Mouse (Mus musculus) frontal cortex, postnatal 25 days (tissue): ENCODE data around the gene Rnf187.

Experiments used
- DNase-seq, 2 experiments: peaks; one replicate each; pipeline ENCODE4 v3.0.0; 2022; ENCODE audit warnings: low spot score in 2 of 2

The Rnf187 gene

GRCm38 (mm10) chr11:58947798-58948528, 9.2 kb upstream of the Rnf187 start:
- peak in 1 of 2 experiments; percentile 48 for DNase-seq

- DNase-seq, result no peak
Observed at GRCm38 (mm10) chr11:58947306-58947705, 8.6 kb upstream of the Rnf187 start.

GRCm38 (mm10) chr11:58944136-58944535, 5.4 kb upstream of the Rnf187 start:
- no peak for DNase-seq

GRCm38 (mm10) chr11:58939088-58939439, 348 bp upstream of the Rnf187 start:
- no peak for DNase-seq

GRCm38 (mm10) chr11:58937909-58938308, 807 bp downstream of the Rnf187 start:
- no peak for DNase-seq

GRCm38 (mm10) chr11:58931576-58931975, 7.1 kb downstream of the Rnf187 start:
- DNase-seq, result no peak

- no peak for DNase-seq
Observed at GRCm38 (mm10) chr11:58930254-58930653, 8.5 kb downstream of the Rnf187 start.

GRCm38 (mm10) chr11:58929641-58930040, 9.1 kb downstream of the Rnf187 start:
- DNase-seq, result no peak

- DNase-seq, result no peak
Observed at GRCm38 (mm10) chr11:58929055-58929454, 9.7 kb downstream of the Rnf187 start.

- no peak for DNase-seq
Observed at GRCm38 (mm10) chr11:58927790-58928651, 10.7 kb downstream of the Rnf187 start.

GRCm38 (mm10) chr11:58927053-58927452, 11.7 kb downstream of the Rnf187 start:
- DNase-seq, result no peak

GRCm38 (mm10) chr11:58926651-58927050, 12.1 kb downstream of the Rnf187 start:
- no peak for DNase-seq

- no peak for DNase-seq
Observed at GRCm38 (mm10) chr11:58922420-58922819, 16.3 kb downstream of the Rnf187 start.

- no peak for DNase-seq
Observed at GRCm38 (mm10) chr11:58918759-58919158, 20.0 kb downstream of the Rnf187 start.

- no peak for DNase-seq
Observed at GRCm38 (mm10) chr11:58917745-58918366, 20.9 kb downstream of the Rnf187 start, which contains the start of gene Btnl10. TSS of gene Btnl10 (plus strand) at chr11:58917908.

- no peak for DNase-seq
Observed at GRCm38 (mm10) chr11:58916879-58917744, 21.6 kb downstream of the Rnf187 start.

GRCm38 (mm10) chr11:58914461-58915028, 24.2 kb downstream of the Rnf187 start:
- DNase-seq, result no peak

- no peak for DNase-seq
Observed at GRCm38 (mm10) chr11:58913776-58914175, 24.9 kb downstream of the Rnf187 start.

- no peak for DNase-seq
Observed at GRCm38 (mm10) chr11:58904838-58905237, 33.9 kb downstream of the Rnf187 start.

- no peak for DNase-seq
Observed at GRCm38 (mm10) chr11:58904410-58904718, 34.4 kb downstream of the Rnf187 start.
